Mouse (Mus musculus) monocyte, adult 5-6 weeks (primary cell): ENCODE results near the gene C130079G13Rik. TPM values are rescaled to one million over a fixed set of nuclear protein-coding genes. Genes with fewer than 3 reads are reported as not detected.
"Not testable (repeated sequence)": the region's sequence is repeated elsewhere in the genome, so short reads cannot be mapped to it uniquely, and the experiment has no call there.

Experiments used
- ATAC-seq: fragments of 153-309, 156-312 bp; replicated peaks from 2 replicates; pipeline ENCODE4 v1.8.0; 2017; ENCODE audit warnings: mild to moderate bottlenecking; ENCODE audit not compliant: low TSS enrichment, insufficient number of reproducible peaks, severe bottlenecking, poor library complexity, low FRiP score
- total RNA-seq: library from RNA; stranded (forward); fragments of 200-1000, 200-491, 200-594 nt; gene quantifications from 3 replicates; pipeline ENCODE4 v1.2.3, GENCODE M21; 2017

The C130079G13Rik gene
- total RNA-seq, result not detected in 3 replicates

GRCm38 (mm10) chr3:59924914-59925313 lies at the start of gene C130079G13Rik:
Gene C130079G13Rik, plus strand, starts transcription at chr3:59925214.
- no peak for ATAC-seq

- ATAC-seq, result not testable (repeated sequence)
These were observed 47.4 kb upstream of the C130079G13Rik start for GRCm38 (mm10) chr3:59877601-59878000.

GRCm38 (mm10) chr3:59879801-59880554 lies 45.0 kb upstream of the C130079G13Rik start:
- ATAC-seq, result not testable (repeated sequence)

- ATAC-seq, result no peak
These were observed 31.7 kb upstream of the C130079G13Rik start for GRCm38 (mm10) chr3:59893276-59893675.

- ATAC-seq, result no peak
These were observed 9.6 kb downstream of the C130079G13Rik start for GRCm38 (mm10) chr3:59934621-59935020.

GRCm38 (mm10) chr3:59947294-59947950 lies 22.4 kb downstream of the C130079G13Rik start:
- ATAC-seq, result no peak

- no peak for ATAC-seq
These were observed 45.9 kb downstream of the C130079G13Rik start for GRCm38 (mm10) chr3:59970891-59971290.

GRCm38 (mm10) chr3:59974591-59974990 lies 49.6 kb downstream of the C130079G13Rik start:
- no peak for ATAC-seq

Other genes with a start within 250 kb of the C130079G13Rik start
- gene Gm5538, start 195.4 kb upstream of the C130079G13Rik start, total RNA-seq, result not detected in 3 replicates
- not detected in 3 replicates for gene Gm8298, start 64.2 kb upstream of the C130079G13Rik start, total RNA-seq
- not detected in 3 replicates for gene Aadacl2, start 81.5 kb downstream of the C130079G13Rik start, total RNA-seq
- gene Aadac, start 100.5 kb downstream of the C130079G13Rik start, total RNA-seq, result not detected in 3 replicates
- 0.57 TPM in 1 of 3 replicates, not detected in the others for gene Sucnr1, start 156.7 kb downstream of the C130079G13Rik start, total RNA-seq